Mouse (Mus musculus) Patski (cell line): ENCODE measurements around the gene Smarcc2. TPM values are rescaled to one million over a fixed set of nuclear protein-coding genes. Genes with fewer than 3 reads are reported as not detected.

Source experiments
- ATAC-seq: fragments of 100-300 bp; one replicate; pipeline ENCODE4 v1.8.0; 2021
- CTCF ChIA-PET: fragments of 350-600 bp; sonication (Branson Sonifier 250); formaldehyde crosslinking; loops from one replicate; lab custom pipeline; 2022; ENCODE audit warnings: inconsistent platforms; lab: Charles Lee
- POLR2A ChIA-PET: fragments of 350-600 bp; sonication (Branson Sonifier 250); formaldehyde crosslinking; loops from one replicate; lab custom pipeline; 2022; ENCODE audit warnings: antibody characterized with exemption, inconsistent platforms; lab: Charles Lee
- DNase-seq: peaks from one replicate; pipeline ENCODE4 v3.0.0-alpha.2; 2011; ENCODE audit warnings: low read depth, low spot score
- H3K27me3 ChIP-seq: fragments of 371-371 bp; one replicate; pipeline ENCODE4 v1.5.1; 2021
- CTCF ChIP-seq: fragments of 100-300 bp; IDR thresholded peaks from one replicate; pipeline ENCODE4 v1.5.1; 2021
- in situ Hi-C: fragments of 300-500 bp; cut with MboI; formaldehyde crosslinking; loops from 3 replicates; pipeline ENCODE4 v1.11.1; 2018; ENCODE audit warnings: low pct_unique_long_range_greater_than_20kb, mixed read lengths
- polyA plus RNA-seq: library from polyadenylated mRNA; unstranded; gene quantifications from one replicate; pipeline ENCODE4 v1.2.3, GENCODE M21; 2021

Smarcc2 gene
- polyA plus RNA-seq, 1 experiment from 2014 or later = 102 TPM

DNA sequence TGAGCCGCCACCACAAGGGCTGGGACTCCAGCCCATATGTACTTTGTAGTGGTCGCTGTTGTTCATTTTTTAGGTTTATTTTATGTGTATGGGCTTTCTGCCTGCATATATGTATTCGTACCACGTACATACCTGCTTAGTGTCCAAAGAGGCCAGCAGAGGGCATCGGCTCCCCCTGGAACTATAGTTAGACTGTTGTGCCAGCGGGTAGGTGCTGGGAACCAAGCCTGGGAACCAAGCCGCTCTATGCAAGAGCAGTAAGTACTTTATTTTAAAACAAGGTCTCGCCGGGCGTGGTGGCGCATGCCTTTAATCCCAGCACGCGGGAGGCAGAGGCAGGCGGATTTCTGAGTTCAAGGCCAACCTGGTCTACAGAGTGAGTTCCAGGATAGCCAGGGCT lies 46.9 kb downstream of the Smarcc2 start:
- no peak for DNase-seq
- ChIA-PET CTCF (interaction anchor here (2.1 kb wide), 1 partner anchor 19 kb away, joined by 5 read pairs; the partner anchor contains the start of gene Esyt1), POLR2A (interaction anchor here (1.7 kb wide), 1 partner anchor 15 kb away, joined by 6 read pairs; no protein-coding TSS in a partner anchor)
- in situ Hi-C loops = no loop called here
- no peak for TF ChIP-seq CTCF
- H3K27me3 ChIP-seq = no peaks in the 10 kb centered on the region
- no peak for ATAC-seq

GRCm38 (mm10) chr10:128508260-128508659 lies 49.2 kb downstream of the Smarcc2 start:
- H3K27me3 ChIP-seq = no peaks in the 10 kb centered on the region
- CTCF ChIA-PET = interaction anchor here (1.3 to 1.6 kb wide), 2 partner anchors 9 to 12 kb away, joined by 3 read pairs; no protein-coding TSS in a partner anchor
- in situ Hi-C loops = no loop called here
- ATAC-seq (no peak), DNase-seq (no peak)
- POLR2A ChIA-PET = no interaction called here
- no peak for TF ChIP-seq CTCF

- ChIA-PET CTCF (interaction anchor here (1.3 to 1.6 kb wide), 3 partner anchors 10 to 21 kb away, joined by 3 read pairs; no protein-coding TSS in a partner anchor), POLR2A (interaction anchor here (0.6 to 1.3 kb wide), 2 partner anchors 10 to 22 kb away, joined by 4 to 7 read pairs; no protein-coding TSS in a partner anchor)
- no peak for DNase-seq
- TF ChIP-seq CTCF = no peak
- no peak for ATAC-seq
- H3K27me3 ChIP-seq = no peaks in the 10 kb centered on the region
- in situ Hi-C loops = no loop called here
These were observed 50.2 kb downstream of the Smarcc2 start for GRCm38 (mm10) chr10:128509203-128509602.

DNA sequence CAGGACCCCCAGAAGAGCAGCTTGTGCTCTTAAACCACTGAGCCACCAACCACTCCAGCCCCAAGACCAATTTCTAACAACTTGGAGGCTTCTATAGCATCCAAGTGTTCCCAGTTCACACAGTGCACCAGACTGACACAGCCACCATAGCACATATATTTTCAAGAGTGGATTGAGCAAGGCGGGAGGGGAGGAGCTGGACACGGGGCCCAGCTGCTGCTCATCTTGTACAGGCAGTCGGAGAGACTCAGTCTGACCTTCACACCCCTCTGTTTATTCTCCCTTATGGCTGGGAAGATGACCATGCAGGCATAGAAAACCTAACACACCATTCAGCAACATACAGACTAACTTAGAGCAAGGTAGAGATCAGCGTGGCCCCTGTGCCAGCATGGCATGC lies 50.8 kb downstream of the Smarcc2 start:
- ChIA-PET POLR2A (interaction anchor here (0.6 to 1.3 kb wide), 2 partner anchors 9 to 21 kb away, joined by 4 to 7 read pairs; no protein-coding TSS in a partner anchor), CTCF (interaction anchor here (1.2 to 1.3 kb wide), 3 partner anchors 10 to 21 kb away, joined by 3 read pairs; no protein-coding TSS in a partner anchor)
- in situ Hi-C loops = no loop called here
- ATAC-seq = no peak
- no peak for TF ChIP-seq CTCF
- no peak for DNase-seq
- H3K27me3 ChIP-seq = no peaks in the 10 kb centered on the region

DNA sequence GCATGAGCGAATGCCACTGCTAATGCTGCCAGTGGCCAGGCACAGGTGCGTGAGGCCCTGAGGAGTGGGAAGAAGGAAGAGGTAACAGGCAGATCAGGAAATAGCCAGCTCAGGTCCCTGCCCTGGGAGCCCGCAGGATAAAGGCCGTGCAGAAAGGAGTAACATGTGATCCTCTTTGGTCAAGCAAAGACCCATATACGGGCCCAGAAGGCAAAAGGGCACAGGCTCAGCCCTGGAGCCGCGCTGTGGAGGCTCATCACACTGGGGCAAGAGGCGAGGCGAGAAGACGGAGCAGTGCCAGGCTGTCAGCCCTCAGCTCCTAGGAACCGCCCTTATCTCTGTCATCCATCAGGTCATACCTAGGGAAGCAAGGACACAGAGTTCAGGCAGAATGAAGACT lies 51.3 kb downstream of the Smarcc2 start:
- H3K27me3 ChIP-seq = no peaks in the 10 kb centered on the region
- DNase-seq (no peak), ATAC-seq (no peak)
- no peak for TF ChIP-seq CTCF
- in situ Hi-C loops = no loop called here
- ChIA-PET CTCF (interaction anchor here (1.2 to 1.3 kb wide), 2 partner anchors 14 to 22 kb away, joined by 3 read pairs; no protein-coding TSS in a partner anchor), POLR2A (interaction anchor here (1.3 kb wide), 1 partner anchor 9 kb away, joined by 7 read pairs; no protein-coding TSS in a partner anchor)

GRCm38 (mm10) chr10:128511189-128511588 lies 52.1 kb downstream of the Smarcc2 start:
- DNase-seq (no peak), ATAC-seq (no peak)
- ChIA-PET CTCF (interaction anchor here (1.2 kb wide), 1 partner anchor 13 kb away, joined by 3 read pairs; no protein-coding TSS in a partner anchor), POLR2A (interaction anchor here (1.5 kb wide), 1 partner anchor 11 kb away, joined by 5 read pairs; no protein-coding TSS in a partner anchor)
- no peaks in the 10 kb centered on the region for H3K27me3 ChIP-seq
- in situ Hi-C loops = no loop called here
- no peak for TF ChIP-seq CTCF

DNA sequence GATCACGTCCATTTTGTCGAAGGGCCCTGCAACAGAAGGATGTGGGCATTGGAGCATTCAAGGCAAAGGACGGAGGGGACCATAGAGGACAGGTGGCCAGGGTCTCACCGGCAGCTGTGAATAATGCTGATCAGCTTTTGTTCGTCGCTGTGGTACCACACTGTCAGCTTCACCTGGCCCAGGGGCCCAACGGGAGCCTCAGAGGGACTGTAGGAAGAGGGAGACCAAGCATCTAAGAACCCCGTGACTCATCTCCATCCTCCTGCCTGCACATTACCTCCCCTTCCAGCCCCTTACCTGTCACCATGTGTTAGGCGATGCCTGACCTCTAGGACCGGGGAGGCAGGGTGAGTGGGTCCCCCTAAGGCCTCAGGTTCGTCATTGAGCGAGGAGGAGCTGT lies 52.7 kb downstream of the Smarcc2 start:
- no peak for TF ChIP-seq CTCF
- ATAC-seq (no peak), DNase-seq (no peak)
- in situ Hi-C loops = no loop called here
- CTCF ChIA-PET = interaction anchor here (0.5 to 3.0 kb wide), 4 partner anchors 15 to 496 kb away, joined by 3 to 12 read pairs (median 4); partner anchors contain the start of gene Esyt1
- POLR2A ChIA-PET = interaction anchor here (1.5 to 3.9 kb wide), 2 partner anchors 10 to 13 kb away, joined by 5 to 12 read pairs; partner anchors contain the start of gene Esyt1
- no peaks in the 10 kb centered on the region for H3K27me3 ChIP-seq

GRCm38 (mm10) chr10:128515044-128515443 lies 56.0 kb downstream of the Smarcc2 start:
- DNase-seq = no peak
- no peak for ATAC-seq
- ChIA-PET POLR2A (interaction anchor here (3.9 kb wide), 1 partner anchor 10 kb away, joined by 12 read pairs; the partner anchor contains the start of gene Esyt1), CTCF (interaction anchor here (1.2 kb wide), 1 partner anchor 98 kb away, joined by 3 read pairs; no protein-coding TSS in a partner anchor)
- no peak for TF ChIP-seq CTCF
- in situ Hi-C loops = no loop called here
- H3K27me3 ChIP-seq = no peaks in the 10 kb centered on the region

GRCm38 (mm10) chr10:128516029-128516428 lies 57.0 kb downstream of the Smarcc2 start:
- CTCF ChIA-PET = interaction anchor here (1.2 kb wide), 1 partner anchor 97 kb away, joined by 3 read pairs; no protein-coding TSS in a partner anchor

GRCm38 (mm10) chr10:128516677-128517076 lies 57.6 kb downstream of the Smarcc2 start:
- no peak for ATAC-seq
- no peaks in the 10 kb centered on the region for H3K27me3 ChIP-seq
- no peak for DNase-seq
- CTCF ChIA-PET = no interaction called here
- POLR2A ChIA-PET = no interaction called here
- in situ Hi-C loops = no loop called here
- no peak for TF ChIP-seq CTCF

More at GRCm38 (mm10) chr10:128516029-128516428, 57.0 kb downstream of the Smarcc2 start:
- no peak for ATAC-seq
- no peak for TF ChIP-seq CTCF
- in situ Hi-C loops = no loop called here
- no peaks in the 10 kb centered on the region for H3K27me3 ChIP-seq
- POLR2A ChIA-PET = no interaction called here
- DNase-seq = no peak
